Mouse (Mus musculus) A20 (cell line): ENCODE results near the gene Paf1.
A peak's percentile ranks its signal among the peaks of the same experiment; 100 is the strongest.

ENCODE experiments used
- DNase-seq: peaks from one replicate; pipeline ENCODE4 v3.0.0-alpha.2; 2011; ENCODE audit warnings: low read depth, low spot score

Gene Paf1

DNA sequence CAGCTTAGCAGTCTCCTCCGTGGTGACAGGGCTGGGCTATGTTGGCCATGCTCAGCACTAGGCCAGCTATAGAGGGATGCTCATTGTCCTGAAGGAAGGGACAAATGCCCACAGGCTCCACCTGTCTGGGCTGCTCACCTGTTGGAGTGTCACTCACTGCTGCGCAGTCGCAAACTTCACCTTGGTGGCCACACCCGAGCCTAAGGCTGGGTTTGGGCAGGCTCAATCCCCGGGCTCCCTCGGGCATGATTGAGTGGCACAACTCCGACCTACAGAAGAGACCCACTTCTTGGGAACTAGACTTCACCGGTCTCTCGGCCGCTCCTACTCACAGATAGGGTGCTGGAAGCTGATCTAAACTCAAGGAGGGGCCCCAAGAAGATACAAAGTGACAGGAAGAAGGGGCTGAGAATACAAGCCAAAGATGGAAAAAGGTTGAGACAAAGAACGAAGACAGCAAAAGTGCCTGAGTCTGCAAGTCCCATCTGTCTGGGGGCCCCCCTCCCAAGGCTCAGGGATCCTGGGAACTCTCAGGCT lies 21.7 kb upstream of the Paf1 start:
- DNase-seq: no peak

DNA sequence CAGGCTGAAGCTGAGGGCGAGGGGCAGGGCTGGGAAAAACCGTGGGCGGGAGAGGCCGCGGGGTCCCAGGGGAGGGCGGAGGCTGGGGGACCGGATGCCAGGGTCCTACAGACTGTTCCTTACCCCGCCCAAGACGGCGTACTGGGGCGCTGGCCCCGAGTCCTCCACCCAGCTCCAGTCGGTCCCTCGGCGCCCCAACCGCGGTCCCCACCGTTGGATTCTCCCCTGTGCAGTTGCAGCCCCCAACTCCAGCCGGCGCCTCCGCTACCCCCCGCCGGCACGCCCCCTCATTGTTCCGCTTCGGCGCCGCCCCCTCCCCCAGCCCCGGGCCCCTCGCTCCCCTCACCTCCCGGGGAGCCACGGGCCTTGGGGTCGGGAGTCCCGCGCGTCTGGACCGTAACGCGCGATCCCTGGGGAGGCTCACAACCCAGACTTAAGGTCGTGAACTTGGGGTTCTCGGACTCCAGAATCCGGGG lies 21.2 kb upstream of the Paf1 start:
- DNase-seq: peak; percentile 60

DNA sequence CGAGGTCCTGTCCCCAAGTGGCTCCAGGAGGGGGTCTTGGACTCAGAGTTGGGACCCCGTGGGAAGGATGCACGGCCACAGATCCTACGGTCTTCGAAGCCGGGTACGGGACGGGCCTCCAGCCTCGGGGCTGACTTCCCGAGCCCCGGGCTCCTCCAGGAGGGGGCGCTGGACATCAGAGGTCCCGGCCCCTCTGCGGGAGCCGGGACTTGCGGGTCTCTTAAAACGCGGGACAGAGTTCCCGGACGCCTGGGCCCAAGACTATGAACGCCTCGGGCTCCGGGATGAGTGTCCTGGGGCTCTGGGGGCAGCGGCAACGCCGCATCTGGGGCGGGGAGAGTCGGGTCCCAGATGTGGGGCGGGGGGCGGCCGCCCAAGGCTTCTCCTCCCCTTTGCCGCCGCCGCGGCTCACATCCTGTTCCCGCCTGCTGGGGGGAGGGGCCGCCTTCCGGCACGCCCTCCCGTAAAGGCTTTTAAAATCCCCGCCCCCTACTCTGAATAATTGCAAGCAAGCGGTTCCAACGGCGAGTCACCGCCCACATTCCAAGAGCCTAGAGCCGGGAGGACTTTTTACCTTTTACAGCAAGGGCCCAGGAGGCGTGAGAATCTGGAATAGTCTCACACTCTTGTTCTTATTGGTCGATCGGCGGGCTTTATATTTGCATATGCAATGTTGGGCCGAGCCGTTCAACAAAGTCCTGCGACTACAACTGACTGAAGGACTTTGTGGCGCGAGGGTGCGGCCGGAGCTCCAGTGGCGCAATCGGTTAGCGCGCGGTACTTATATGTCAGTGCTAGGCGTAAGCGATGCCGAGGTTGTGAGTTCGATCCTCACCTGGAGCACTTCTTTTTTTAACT lies 20.3 kb upstream of the Paf1 start, which contains the start of gene Plekhg2:
Gene Plekhg2 (minus strand): TSS at position 349 of the 858 bp plus-strand sequence.
- peak; percentile 99 for DNase-seq

DNA sequence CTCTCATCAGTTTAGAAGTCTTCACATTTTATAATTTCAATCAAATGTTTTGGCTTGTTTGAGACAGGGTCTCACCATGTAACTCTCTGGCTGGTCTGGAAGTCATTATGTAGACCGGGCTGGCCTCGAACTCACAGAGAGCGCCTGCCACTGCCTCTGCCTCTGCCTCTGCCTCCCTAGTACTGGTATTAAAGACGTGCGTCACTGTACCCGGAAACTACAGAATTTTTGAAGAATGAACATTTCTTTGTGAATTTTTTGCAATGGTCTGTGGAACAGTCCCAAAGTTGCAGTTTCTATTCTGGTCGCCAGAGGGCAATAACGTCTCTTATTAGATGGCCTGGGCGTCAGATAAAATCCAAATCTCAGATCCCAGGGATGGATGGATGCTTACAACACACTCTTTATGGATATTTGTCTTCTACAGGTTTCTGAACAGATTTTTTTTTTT lies 19.6 kb upstream of the Paf1 start:
- peak; percentile 87 for DNase-seq

DNA sequence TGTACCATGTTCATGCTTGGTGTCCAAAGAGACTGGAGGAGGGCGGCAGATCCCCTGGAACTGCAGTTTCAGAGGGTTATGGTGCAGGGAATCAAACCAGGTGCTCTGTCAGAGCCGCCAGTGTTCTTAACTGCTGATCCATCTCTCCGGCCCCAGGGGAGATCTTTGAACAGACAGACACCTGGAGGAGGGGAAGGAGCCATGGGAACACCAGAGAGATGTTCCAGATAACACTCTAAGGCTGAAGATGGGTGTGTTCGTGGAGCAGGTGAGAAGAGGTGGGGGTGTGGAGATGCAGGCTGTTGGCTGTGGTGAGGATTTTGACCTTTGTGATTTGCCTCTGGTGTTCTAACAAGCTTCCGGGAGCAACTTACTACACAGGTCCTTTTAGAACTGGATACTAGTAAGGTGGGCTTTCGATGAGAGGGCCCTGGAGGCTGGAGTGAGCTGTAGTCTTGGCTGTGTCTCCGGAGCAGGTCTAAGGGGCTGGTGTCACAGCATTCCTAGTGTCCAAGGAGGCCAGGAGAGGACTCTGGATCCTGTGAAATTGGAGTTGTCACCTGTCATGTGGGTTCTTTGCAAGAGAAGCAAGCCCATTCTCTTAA lies 18.8 kb upstream of the Paf1 start:
- DNase-seq: no peak

DNA sequence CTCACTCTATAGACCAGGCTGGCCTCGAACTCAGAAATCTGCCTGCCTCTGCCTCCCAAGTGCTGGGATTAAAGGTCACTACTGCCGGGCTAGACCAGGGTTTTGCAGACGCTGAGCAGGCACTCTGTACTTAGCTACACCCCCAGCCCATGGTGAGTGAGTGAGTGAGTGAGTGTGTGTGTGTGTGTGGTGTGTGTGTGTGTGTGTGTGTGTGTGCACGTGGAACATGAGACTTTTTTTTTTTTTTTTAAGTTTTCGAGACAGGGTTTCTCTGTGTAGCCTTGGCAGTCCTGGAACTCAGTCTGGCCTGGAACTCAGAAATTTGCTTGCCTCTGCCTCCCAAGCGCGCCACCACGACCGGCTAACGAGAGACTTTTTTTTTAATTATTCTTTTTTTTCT lies 18.1 kb upstream of the Paf1 start:
- DNase-seq: no peak

DNA sequence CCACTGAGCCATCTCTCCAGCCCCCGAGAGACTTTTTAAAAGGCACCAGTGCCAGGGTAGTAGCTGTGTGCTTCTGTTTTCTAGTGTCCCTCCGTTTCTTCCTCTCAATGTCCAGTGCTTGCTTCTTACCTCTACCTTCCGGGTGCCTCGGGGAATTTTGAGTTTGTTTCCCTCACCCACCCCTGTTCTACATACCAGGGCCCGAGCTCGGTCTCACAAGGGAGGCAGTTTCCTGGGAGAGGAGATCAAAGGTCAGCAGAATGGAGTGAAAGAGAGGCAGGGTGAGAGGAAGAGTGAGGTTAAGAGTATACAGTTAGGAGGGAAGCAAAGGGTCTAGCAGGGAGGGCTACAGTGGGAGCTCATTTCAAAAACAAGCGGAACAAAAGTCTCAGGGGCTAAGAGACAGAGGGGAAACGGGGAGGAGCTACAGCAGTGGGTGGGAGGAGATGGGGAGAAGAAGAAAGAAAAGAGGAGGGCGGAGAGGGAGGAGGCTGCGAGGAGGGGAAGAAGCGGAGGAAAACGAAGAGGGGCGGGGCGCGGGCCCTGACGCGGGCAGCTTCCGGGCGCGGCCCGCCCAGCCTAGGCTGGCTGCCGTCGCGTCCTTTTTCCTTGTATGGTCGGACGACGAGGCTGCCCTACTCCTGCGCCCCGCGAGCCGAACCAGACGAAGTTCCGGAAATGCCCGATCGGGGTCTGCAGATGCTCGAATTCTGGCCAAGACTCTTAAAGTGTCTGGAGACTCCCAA lies 17.4 kb upstream of the Paf1 start:
- peak; percentile 97 for DNase-seq

DNA sequence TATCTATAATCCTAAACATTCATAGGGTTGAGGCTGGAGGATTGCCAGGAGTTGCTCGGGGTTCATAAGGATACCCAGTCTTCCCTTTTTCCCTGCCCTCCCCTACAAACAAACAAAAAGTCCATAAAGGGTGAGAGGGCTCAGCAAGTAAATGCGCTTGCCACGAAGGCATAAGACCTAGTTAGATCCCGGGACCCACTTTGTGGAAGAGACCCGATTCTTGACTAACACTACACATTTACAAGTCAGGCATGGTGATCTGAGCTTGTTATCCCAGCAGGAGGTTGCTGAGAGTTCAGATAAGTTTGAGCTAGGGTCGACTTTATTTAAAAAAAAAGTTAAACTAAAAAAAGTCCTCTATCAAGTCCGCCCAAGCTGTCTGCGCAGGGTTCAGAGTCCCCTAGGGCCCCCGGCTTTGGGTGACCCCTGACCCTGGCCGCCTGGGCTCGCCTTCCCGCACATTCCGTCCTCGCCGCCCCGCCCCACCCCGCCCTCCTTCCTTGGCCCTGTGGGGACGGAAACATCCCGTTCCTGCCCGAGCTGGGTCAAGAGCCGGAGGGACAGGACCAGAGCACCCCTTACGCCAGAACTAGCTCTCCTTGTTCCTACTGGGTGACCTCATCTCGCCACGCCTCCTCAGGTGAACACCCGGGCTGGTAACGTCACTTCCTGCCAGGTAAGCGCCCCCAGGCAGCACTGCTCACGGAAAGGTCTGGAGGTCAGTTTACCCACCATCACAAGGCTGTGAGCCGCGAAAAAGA lies 16.6 kb upstream of the Paf1 start:
- peak; percentile 90 for DNase-seq

DNA sequence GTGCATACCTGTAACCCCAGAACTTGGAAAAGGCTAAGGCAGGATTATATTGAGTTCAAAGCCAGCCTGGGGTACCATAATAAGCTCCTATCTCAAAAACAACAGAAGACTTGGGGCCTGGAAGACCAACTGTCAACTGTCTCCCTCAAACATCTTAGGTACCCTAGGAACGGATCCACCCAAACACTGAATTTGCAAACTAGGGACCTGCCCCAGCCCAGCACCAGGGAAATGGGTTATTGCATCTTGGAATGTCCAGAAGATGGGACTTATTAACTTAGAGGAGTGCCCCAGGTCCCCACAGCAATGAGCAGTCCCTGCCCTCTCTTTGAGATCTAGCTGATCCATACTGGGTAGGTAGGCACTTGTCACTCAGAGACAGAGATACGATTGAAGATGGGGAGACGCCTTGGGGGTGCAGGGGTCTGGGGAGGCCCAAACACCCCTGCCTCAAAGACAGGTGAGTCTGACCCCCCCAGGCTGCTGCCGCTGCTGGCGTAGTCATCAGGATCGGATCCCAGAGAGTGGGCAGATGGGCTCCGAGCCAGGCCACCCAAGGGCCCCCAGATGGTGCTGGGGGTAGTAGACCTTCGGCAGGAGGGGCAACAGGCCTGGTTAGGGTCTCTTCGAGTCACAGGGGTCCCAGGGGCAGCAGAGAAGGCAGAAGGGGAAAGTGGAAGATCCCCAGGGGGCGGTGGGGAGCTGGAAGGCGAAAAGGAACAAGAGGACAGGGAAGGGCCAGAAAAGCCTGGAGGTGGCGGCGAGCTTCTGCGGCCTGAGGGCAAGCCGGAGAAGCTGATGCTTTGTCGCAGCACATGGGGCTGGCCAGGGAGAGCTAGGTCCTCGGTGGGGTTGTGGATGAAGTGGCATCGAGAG lies 15.3 kb upstream of the Paf1 start:
- peak; percentile 59 for DNase-seq

DNA sequence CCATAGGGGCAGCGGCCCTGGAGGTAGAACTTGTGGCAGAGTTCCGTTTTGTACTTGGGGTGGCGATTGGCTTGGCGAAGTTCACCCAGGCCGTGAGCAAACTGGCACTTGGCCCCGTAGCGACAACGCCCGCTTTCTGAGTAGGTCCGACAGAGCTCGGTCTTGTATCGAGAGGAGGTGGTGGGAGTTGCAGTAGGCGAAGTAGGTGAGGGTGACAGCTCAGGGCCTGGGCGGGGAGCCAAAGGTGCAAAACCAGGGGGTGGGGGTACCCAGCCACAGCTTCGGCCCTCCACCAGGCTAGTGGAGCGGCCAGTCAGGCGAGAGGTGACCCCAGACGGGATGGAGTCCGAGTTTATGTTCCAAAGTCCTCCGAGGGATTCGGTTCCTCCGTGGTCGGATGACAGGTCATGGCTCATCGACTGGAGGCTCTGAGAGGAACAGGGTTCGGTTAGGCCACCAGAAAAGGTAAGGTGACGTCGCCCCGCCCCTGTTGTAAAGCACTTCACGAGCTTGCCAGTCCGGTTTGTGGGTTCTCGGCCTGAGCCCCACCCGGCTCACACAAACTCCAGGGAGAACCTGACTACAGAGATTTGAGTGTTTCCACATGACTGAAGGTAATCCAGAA lies 14.6 kb upstream of the Paf1 start:
- peak; percentile 87 for DNase-seq

DNA sequence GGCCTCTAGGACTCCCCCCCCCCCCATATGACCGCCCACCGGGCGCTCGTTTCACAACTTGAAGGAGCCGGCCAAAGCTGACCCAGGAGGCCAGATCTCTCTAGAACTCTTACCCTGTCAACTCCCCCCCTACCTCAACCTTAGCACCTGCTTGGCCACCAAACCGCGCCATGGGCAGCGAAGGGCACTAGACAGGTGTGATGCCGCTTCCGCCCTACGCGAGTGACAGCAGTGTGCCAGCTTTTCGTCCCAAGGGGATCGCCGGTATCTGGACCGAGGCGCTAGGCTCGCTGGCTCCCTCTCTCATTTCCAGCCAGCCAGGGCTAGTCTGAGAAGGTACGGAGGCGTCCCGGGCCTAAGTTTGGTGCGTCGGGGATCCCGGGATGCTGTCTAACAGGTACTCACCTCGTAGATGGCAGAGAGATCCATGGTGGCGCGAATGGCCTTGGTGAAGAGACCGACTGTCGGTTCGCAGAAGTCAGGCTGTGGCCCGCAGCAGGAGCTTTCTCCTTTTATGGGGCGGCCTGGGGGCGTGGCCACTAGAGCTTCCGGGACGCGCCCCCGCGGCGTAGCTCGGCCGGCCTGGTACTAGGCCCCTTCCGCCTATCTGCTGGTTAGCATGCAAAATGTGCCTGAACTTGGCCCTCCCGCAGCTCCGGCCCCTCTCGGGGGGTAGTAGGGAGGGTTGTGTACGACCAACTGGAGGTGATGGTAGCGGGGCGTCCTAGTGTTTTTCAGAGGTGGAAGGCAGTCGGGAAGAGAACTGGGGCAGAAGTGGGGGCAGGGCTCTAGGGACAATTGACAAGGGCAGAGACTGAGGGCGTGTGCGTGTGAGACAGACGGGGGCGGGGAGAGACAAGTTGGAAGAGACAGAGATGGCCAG lies 13.7 kb upstream of the Paf1 start:
- peak; percentile 97 for DNase-seq

DNA sequence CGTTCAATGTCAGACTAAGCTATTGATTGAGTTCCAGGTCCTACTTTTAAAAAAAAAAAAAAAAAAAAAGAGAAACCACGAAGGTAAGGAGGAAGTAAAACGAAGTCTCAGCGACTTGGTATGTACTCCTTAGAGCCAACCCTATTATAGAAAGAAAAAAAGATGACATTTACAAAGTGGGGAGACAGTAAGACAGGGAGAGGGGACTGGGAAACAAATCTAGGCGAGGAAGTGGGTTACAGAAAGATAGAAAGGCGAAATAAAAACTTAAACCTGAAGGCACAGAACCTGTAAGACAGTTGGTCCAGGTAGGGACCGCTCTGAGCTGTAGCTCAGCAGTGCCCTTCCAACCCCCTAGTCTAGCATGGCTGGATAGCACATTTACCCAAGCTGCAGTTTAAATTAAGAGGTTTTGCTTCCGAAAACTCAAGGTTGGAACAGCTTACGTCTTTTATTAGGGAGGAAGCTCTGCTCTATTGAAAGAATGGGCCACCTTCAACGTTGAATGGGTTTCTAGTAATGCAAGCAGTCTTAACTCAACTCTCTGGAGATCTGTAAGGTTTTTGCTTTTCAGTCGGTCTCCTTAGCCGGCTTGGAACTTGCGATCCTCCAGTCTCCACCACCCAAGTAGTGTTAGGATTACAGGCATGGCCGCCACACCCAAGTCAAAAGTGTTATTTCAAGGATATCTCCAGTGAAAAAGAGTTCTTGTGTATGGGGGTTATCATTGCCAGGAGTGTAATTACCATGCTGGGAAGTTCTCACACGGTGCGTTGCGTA lies 12.3 kb upstream of the Paf1 start, which contains the start of gene Zfp36:
Gene Zfp36 (minus strand): TSS at position 17 of the 780 bp plus-strand sequence.
- peak; percentile 80 for DNase-seq

DNA sequence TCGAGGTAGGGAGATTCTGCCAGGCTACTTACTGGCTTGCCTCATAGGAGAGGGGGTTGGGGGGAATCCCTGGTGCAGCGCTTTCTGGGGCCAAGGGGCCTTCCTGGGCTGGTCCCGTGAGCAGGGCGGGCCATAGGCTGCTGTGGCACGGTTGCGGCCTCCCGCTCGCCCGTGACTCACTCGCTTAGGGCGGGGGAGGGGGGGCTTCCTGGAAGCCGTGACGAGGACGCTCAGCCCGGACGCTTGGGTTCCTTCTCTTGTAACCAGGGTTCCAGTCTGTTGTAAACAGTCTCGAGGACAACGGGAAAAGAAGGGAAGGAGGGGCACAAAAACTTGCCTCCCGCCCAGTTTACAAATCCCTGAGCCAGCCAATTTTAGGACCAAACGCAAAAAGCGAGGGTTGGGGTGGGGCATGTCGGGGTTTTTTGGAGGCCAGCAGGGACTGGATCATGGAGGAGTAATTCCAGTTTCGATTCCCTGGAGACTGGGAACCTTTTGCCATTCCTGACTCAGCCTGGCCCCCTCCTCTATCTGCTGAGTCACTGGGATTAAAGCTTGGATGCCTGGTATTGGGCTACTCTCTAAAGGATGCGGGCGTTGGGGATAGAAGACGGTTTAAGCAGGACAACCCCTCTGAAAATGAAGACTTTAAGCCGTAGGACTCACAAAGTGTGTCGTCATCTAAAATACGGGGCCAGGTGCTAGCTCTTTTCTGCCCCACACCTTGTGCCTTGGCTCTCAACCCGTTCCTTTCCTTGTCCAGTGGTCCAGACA lies 11.5 kb upstream of the Paf1 start:
- peak; percentile 94 for DNase-seq

DNA sequence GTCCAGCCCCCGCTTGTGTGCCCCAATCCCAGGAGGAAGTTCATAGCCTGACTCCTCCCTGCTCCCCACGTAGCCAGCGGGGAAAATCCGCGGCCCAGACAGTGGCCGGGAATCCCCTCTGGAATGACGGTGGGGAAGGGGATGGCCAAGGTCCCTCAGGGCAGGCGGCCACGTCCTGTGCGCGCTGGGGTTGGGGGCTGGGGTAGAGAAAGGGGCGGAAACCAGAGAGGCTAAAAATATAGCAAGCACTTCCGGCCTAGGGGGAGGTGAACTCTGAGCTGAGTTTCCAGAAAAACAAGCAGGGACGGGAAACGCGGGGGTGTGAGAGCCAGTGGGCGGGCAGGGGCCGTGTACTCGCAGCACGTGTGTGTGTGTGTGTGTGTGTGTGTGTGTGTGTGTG lies 10.8 kb upstream of the Paf1 start:
- peak; percentile 93 for DNase-seq

DNA sequence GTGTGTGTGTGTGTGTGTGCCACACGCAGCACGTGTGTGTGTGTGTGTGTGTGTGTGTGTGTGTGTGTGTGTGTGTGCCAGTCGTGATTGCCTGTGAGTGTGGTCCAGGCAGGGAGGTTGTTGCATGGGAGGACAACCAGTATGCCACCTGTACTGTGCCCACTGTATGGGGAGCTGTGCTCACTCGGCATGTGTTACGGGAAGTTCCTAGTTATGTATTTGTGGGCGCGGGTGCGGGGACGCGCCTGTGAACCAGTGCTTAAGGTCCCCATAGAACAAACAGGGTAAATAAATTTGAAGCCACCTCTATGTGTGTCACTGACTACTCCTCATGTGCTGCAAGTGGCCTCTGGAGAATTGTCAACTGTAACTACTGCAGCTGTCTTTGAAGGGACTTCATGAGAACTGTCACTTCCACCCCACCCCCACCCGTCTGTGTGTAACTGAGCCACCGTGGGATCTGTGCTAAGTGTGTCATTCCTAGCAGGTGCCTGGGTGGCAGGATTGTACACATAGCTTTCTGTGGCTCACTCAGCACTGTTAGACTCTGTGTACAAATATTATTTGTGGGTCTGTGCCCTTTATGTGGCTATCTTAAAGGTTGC lies 10.3 kb upstream of the Paf1 start:
- DNase-seq: peak; percentile 89

DNA sequence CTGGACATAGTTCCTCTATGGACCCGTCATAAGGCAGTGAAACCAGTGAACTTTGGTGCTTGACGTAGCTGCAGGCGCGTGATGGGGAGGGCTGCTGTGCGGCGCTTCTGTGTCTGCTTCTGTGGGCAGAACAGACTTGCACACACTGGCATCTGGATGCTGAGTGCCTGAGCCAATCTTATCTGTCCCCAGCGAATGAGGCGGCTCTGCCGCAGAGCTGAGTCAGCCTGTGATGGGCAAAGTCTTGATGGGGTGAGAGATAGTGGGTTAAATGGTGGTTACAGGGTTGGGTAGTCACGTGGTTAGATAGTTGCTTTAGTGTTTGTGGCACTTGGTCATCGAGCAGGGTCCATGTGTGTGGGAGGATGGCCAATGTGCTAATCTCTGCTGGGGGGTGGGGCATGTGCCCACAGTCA lies 9.8 kb upstream of the Paf1 start:
- DNase-seq: peak; percentile 87

DNA sequence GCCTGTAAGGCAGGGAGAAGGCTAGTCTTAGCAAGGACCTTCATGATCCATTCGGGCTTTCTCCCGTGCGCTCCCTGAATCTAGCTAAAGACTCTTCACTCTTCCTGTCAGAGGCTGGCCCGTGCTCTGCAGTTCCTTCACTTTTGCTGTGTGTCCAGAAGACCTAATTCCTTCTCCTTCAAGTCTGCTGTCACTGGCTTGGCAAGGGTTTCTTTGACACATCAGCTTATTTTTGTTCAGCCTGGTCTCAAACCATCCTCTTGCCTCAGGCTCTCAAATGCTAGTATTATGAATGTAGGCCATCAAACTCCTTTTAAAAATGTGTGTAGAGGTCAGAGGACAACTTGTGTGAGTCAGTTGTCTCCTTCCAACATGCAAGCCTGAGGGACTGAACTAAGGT lies 9.1 kb upstream of the Paf1 start:
- DNase-seq: no peak
